Mouse (Mus musculus) C2C12 (cell line): ENCODE data around the gene Sf3a2.

Source experiments
- CTCF ChIP-seq: IDR thresholded peaks from one replicate; pipeline ENCODE4 v1.5.1; 2011; ENCODE audit not compliant: control insufficient read depth, insufficient read depth, insufficient read length
- MYOD1 ChIP-seq: IDR thresholded peaks from one replicate; pipeline ENCODE4 v1.6.1; 2011; ENCODE audit warnings: low read depth; ENCODE audit not compliant: control insufficient read depth, insufficient read length
- USF1 ChIP-seq: IDR thresholded peaks from one replicate; pipeline ENCODE4 v1.6.1; 2011; ENCODE audit warnings: low read depth, mild to moderate bottlenecking, control low read depth, moderate library complexity

DNA sequence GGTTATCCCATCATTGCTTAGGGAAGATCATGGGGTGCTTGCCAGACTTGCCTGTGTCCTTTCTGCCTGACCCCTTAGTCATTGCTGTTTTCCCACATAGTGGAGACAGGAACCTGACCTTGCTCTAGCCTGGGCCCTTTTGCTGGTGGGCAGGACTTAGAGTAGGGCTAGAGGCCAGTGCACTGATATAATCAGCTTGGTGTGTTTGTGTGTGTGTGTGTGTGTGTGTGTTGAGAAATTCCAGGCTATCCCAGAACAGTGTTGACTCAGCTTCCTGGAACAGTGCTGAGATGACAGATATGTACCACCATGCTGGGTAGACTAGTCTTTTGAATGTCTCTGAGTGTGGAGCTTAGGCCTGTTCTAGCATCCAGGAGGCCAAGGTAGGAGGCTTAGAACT lies 18.4 kb upstream of the Sf3a2 start:
- TF ChIP-seq CTCF = no peak
- no peak for TF ChIP-seq USF1
- no peak for TF ChIP-seq MYOD1
